Mouse (Mus musculus): ENCODE results near the gene 1810013L24Rik.

GRCm38 (mm10) chr16:8827366-8827765 lies 2.5 kb upstream of the 1810013L24Rik start:
- TF ChIP-seq MAZ (IDR thresholded peaks at IDR 0.05; ENCODE audit: low read depth, low read length) (no peak), CTCF (conservative IDR thresholded peaks at IDR 0.05 in 1 of 2, IDR thresholded peaks at IDR 0.05 in 1 of 2; ENCODE audit: low read depth in 2 of 2, low read length in 2 of 2) (no peak)
